Mouse (Mus musculus) midbrain, postnatal 0 days (tissue): ENCODE results near the gene 4930426L09Rik. TPM values are rescaled to one million over a fixed set of nuclear protein-coding genes. Genes with fewer than 3 reads are reported as not detected.

ENCODE experiments used
- ATAC-seq: fragments of 200-750 bp; cut with Nextera tagmentation; 2 replicates; pipeline ENCODE4 v1.8.0; 2017; ENCODE audit warnings: moderate number of reproducible peaks, mild to moderate bottlenecking, moderate TSS enrichment, moderate library complexity; ENCODE audit not compliant: low FRiP score
- DNase-seq: peaks from one replicate; pipeline ENCODE4 v3.0.0-alpha.2; 2015; ENCODE audit warnings: low spot score
- H3K27ac ChIP-seq: fragments of 300-500 bp; sonication (generic); 2 replicates; pipeline ENCODE4 v1.5.1; 2014; ENCODE audit warnings: low read depth, mild to moderate bottlenecking, low read length, mixed read lengths
- H3K27me3 ChIP-seq: fragments of 300-500 bp; sonication (generic); 2 replicates; pipeline ENCODE4 v1.6.1; 2014; ENCODE audit warnings: low read length, control low read depth, mixed read lengths; ENCODE audit not compliant: insufficient read depth
- H3K36me3 ChIP-seq: fragments of 300-500 bp; sonication (generic); 2 replicates; pipeline ENCODE4 v1.6.1; 2014; ENCODE audit warnings: low read length, control low read depth, mixed read lengths; ENCODE audit not compliant: insufficient read depth
- H3K4me1 ChIP-seq: fragments of 300-500 bp; sonication (generic); 2 replicates; pipeline ENCODE4 v1.6.1; 2014; ENCODE audit warnings: mild to moderate bottlenecking, control low read depth, antibody characterized with exemption, low read length, mixed read lengths; ENCODE audit not compliant: insufficient read depth
- H3K4me2 ChIP-seq: fragments of 300-500 bp; sonication (generic); 2 replicates; pipeline ENCODE4 v1.6.1; 2014; ENCODE audit warnings: low read depth, mild to moderate bottlenecking, low read length, mixed read lengths; ENCODE audit not compliant: poor library complexity, severe bottlenecking
- H3K4me3 ChIP-seq: fragments of 300-500 bp; sonication (generic); 2 replicates; pipeline ENCODE4 v1.5.1; 2014; ENCODE audit warnings: low read depth, mild to moderate bottlenecking, low read length, moderate library complexity
- H3K9ac ChIP-seq: fragments of 300-500 bp; sonication (generic); replicated peaks from 2 replicates; pipeline ENCODE4 v1.6.1; 2014; ENCODE audit warnings: mild to moderate bottlenecking, low read length, moderate library complexity, mixed read lengths; ENCODE audit not compliant: poor library complexity, severe bottlenecking
- H3K9me3 ChIP-seq: fragments of 300-500 bp; sonication (generic); 2 replicates; pipeline ENCODE4 v1.6.1; 2016; ENCODE audit warnings: low read length, control low read depth
- CTCF ChIP-seq: IDR thresholded peaks from 2 replicates; pipeline ENCODE4 v1.5.1; 2016; ENCODE audit warnings: antibody characterized with exemption, mild to moderate bottlenecking
- WGBS: fragments of 180-500 bp; shearing (Covaris S2); extraction: QIAGEN DNeasy Blood & Tissue Kit; methylation state at CpG from one replicate; pipeline ENCODE4 v1.1.7; 2014; 5-methylcytosine and 5-hydroxymethylcytosine counted together
- polyA plus RNA-seq: library from polyadenylated mRNA; unstranded; fragments of >200 nt; fragmentation: Nextera tagmentation; extraction: Ambion mirVana; gene quantifications from 2 replicates; pipeline ENCODE4 v1.2.1, GENCODE M21; 2015
- total RNA-seq: library from RNA; depleted of rRNA; stranded (reverse); fragments of >200 nt; gene quantifications from 2 replicates; pipeline ENCODE4 v1.2.3, GENCODE M21; 2014

The 4930426L09Rik gene
- total and polyA plus RNA-seq, 2 experiments from 2014 or later: 0.41 to 1.1 TPM

DNA sequence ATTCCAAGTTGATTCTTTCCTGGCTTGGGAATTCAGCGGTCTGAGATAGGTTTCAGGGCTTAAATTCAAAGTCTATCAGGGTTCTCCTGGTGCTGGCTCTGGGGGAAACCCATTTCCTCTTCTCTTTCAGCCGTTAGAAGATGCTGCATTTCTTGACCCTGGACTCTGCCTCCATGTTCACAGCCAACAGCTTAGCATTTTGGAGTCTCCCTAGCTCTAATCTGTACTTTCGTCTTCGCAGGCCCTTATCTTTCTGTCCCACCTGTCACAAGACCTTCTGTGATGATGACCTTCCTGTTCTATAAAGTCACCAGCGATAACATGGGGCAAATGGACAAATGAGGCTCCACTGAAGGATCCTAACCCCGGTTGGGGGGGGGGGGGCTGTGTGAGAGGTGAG is 13.3 kb downstream of the 4930426L09Rik start:
- no peaks in the 10 kb centered on the region for H3K27me3 ChIP-seq
- no peak overlapping the region for H3K9ac ChIP-seq
- H3K4me1 ChIP-seq: no peaks in the 10 kb centered on the region
- H3K4me3 ChIP-seq: no peak overlapping the region
- DNase-seq (no peak), ATAC-seq (no peak)
- no peak overlapping the region for H3K27ac ChIP-seq
- no peak overlapping the region for H3K4me2 ChIP-seq
- H3K36me3 ChIP-seq: no peaks in the 10 kb centered on the region
- H3K9me3 ChIP-seq: no peaks in the 10 kb centered on the region
- 88% methylated on average over 6 of the region's 6 CpGs for WGBS
- no peak for TF ChIP-seq CTCF

GRCm38 (mm10) chr2:19016348-19016747 is 18.2 kb downstream of the 4930426L09Rik start:
- no peaks in the 10 kb centered on the region for H3K36me3 ChIP-seq
- no peak for TF ChIP-seq CTCF
- H3K4me2 ChIP-seq: no peak overlapping the region
- DNase-seq (no peak), ATAC-seq (no peak)
- no peaks in the 10 kb centered on the region for H3K4me1 ChIP-seq
- no peaks in the 10 kb centered on the region for H3K9me3 ChIP-seq
- H3K9ac ChIP-seq: no peak overlapping the region
- no peaks in the 10 kb centered on the region for H3K27me3 ChIP-seq
- no peak overlapping the region for H3K4me3 ChIP-seq
- no peak overlapping the region for H3K27ac ChIP-seq
- 86% methylated on average over 5 of the region's 5 CpGs for WGBS

DNA sequence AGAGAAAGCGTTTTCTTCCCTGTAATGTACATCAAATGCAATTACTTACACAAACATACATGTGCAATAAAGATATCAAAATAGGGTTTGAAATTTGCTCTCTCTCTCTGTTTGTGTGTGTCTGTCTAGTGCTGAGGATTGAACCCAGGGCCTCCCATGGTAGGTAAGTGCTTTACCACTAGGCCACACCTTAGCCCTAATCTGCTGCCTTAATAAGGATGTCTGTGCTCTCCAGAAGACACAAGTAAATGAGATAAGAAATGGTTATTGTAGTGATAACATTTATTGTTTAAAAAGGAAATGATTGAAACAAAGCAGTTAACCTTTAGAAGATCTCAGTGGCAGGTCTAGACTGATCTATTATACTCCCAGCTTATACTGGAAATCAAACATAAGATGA is 18.7 kb downstream of the 4930426L09Rik start:
- Histone ChIP-seq H3K4me3 (no peak overlapping the region), H3K4me2 (no peak overlapping the region), H3K27ac (no peak overlapping the region), H3K4me1 (no peaks in the 10 kb centered on the region), H3K9ac (no peak overlapping the region), H3K27me3 (no peaks in the 10 kb centered on the region), H3K9me3 (no peaks in the 10 kb centered on the region), H3K36me3 (no peaks in the 10 kb centered on the region)
- DNase-seq (no peak), ATAC-seq (no peak)
- TF ChIP-seq CTCF: no peak
- WGBS: 85% methylated on average over 1 of the region's 1 CpGs

- Histone ChIP-seq H3K4me2 (no peak overlapping the region), H3K9ac (no peak overlapping the region), H3K9me3 (no peaks in the 10 kb centered on the region), H3K4me1 (no peaks in the 10 kb centered on the region), H3K4me3 (no peak overlapping the region), H3K36me3 (no peaks in the 10 kb centered on the region), H3K27me3 (no peaks in the 10 kb centered on the region), H3K27ac (no peak overlapping the region)
- ATAC-seq (no peak), DNase-seq (no peak)
- no peak for TF ChIP-seq CTCF
- 55% methylated on average over 2 of the region's 2 CpGs for WGBS
Measured at GRCm38 (mm10) chr2:19018034-19018433, 19.9 kb downstream of the 4930426L09Rik start.

GRCm38 (mm10) chr2:19024807-19025206 is 26.7 kb downstream of the 4930426L09Rik start:
- H3K4me3 ChIP-seq: no peak overlapping the region
- TF ChIP-seq CTCF: no peak
- H3K9ac ChIP-seq: no peak overlapping the region
- H3K4me2 ChIP-seq: no peak overlapping the region
- no peaks in the 10 kb centered on the region for H3K36me3 ChIP-seq
- 80% methylated on average over 2 of the region's 2 CpGs for WGBS
- H3K9me3 ChIP-seq: no peaks in the 10 kb centered on the region
- no peak for ATAC-seq
- H3K27ac ChIP-seq: no peak overlapping the region
- DNase-seq: no peak
- H3K4me1 ChIP-seq: no peaks in the 10 kb centered on the region
- H3K27me3 ChIP-seq: no peaks in the 10 kb centered on the region

- Histone ChIP-seq H3K4me3 (no peak overlapping the region), H3K27me3 (no peaks in the 10 kb centered on the region), H3K36me3 (no peaks in the 10 kb centered on the region), H3K9me3 (no peaks in the 10 kb centered on the region), H3K9ac (no peak overlapping the region), H3K27ac (no peak overlapping the region), H3K4me1 (no peaks in the 10 kb centered on the region), H3K4me2 (no peak overlapping the region)
- ATAC-seq (no peak), DNase-seq (no peak)
- TF ChIP-seq CTCF: no peak
- 72% methylated on average over 4 of the region's 4 CpGs for WGBS
Measured at GRCm38 (mm10) chr2:19037430-19037829, 39.3 kb downstream of the 4930426L09Rik start.
